Mouse (Mus musculus): ENCODE data around the gene Agap3. TPM values are rescaled to one million over a fixed set of nuclear protein-coding genes. Genes with fewer than 3 reads are reported as not detected.
A peak's percentile ranks its signal among the peaks of the same experiment; 100 is the strongest.

The Agap3 gene
- total RNA-seq, 2 experiments from 2014 or later: 67.8 to 71.0 TPM

GRCm38 (mm10) chr5:24535731-24536130 is 83.8 kb downstream of the Agap3 start:
- peak; percentile 66 for DNase-seq
- no peak for TF ChIP-seq CTCF (IDR thresholded peaks at IDR 0.05)
- H3K4me3 ChIP-seq: peak overlapping the region; percentile 23; the same call in 1 of the 2 replicates
- peak overlapping the region; percentile 87 for H3K27ac ChIP-seq
- intact Hi-C loops (cut with DNase I): no loop called here

DNA sequence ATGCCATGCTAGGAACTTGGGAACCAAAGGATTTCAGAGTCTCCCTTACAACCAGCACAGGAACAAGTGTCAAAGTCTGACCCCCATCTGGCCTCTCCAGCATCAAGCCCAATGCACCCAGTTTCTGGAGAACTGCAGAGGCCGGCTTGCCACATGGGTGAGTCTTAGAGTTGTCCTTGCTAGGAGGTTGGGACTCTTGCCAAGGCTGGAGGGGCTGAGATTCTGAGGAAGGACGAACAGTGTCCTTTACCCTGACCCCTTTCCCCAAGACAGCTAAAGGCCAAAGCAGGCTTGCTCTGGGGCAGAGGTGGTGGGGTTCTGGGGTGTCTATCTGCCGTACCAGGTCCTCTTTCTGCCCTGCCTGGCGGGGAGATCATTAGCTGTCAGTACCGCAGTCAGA is 84.5 kb downstream of the Agap3 start:
- TF ChIP-seq CTCF (IDR thresholded peaks at IDR 0.05): no peak
- intact Hi-C loops (cut with DNase I): no loop called here
- no peak for DNase-seq
- Histone ChIP-seq H3K4me3 (peak overlapping the region; percentile 68), H3K27ac (peak overlapping the region; percentile 87)

GRCm38 (mm10) chr5:24537618-24538017 is 85.6 kb downstream of the Agap3 start:
- TF ChIP-seq CTCF (IDR thresholded peaks at IDR 0.05): no peak
- intact Hi-C loops (cut with DNase I): loop anchor here (2.0 kb wide), 1 partner anchor 63 kb away; no protein-coding TSS in a partner anchor
- peak overlapping the region; percentile 87 for H3K27ac ChIP-seq
- H3K4me3 ChIP-seq: peak overlapping the region; percentile 68
- peak; percentile 86 for DNase-seq

DNA sequence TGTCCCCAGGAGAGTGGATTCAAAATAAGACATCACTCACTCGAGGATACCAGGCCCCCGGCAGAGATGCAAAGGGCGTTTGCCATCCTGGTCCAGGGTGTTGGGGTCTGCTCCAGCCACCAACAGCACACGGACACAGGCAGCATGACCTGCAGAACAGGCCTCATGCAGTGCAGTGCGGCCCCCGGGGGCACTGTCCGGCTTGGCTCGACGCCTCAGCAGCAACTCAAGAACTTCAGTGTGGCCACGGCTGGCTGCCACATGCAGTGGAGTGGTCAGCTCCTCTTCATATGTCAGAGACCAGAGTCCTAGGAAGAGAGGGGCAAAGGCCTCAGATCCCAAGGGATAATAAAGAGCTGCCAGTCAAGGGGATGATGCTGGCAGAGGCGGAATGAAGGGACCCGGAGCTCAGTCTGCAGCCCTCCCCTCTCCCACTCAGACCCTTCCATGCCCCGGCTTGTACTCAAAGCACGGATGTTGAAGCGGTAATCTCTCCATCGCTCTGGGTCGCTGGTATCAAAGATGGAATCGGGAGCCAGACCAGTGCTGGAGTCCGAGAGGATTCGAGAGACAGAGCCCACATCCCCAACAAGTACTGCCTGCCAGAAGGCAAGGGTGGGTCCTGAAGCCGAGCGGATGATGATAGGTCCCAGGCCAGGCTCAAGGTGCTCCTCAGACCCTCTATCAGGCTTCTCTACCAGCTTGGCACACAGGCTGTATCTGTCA is 87.8 kb downstream of the Agap3 start:
- H3K27ac ChIP-seq: peak overlapping the region; percentile 96
- H3K4me3 ChIP-seq: peak overlapping the region; percentile 78
- intact Hi-C loops (cut with DNase I): loop anchor here (2.0 kb wide), 2 partner anchors 37 to 61 kb away; partner anchors contain the start of gene Abcf2

DNA sequence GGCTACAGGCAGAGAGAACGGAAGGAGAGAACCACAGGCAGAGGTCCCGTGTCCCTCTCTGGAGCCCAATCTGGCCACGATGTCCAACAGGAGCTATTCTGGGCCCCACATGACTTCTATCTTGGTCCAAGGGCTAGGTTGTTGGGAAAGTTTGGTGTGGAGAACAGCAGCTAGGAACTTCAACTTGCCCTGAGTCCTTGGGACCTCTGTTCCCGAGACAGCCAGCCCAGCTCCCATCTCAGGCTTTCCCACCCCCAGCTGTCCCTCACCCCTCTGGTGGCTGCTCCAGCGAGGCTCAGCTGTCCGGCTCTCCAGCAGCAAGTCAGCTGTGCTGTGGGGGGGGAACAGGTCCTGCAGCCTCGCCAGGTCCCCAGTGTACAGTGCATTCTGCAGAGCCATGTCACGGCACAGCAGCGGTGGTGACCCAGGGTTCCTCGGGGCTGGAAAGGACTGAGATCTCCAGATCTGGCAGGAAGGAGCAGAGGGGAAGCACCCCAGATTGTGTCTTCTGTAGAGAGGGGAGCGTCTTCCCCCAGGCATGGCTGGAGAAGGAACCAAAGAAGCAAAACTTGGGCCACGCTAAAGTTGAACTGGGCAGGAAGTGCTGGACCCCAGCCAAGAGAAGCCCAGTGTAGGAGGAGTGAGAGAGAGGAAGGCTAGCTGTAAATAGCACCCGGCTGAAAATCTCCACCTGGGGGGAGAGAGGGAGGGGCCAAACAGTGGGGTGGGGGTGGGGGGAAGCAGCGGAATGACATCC is 88.6 kb downstream of the Agap3 start, which contains the start of gene Asb10:
TSS of gene Asb10 (minus strand) at position 592 of the 757 bp plus-strand sequence.
- Histone ChIP-seq H3K4me3 (peak within 1 kb of the TSS; percentile 78), H3K27ac (peak within 1 kb of the TSS; percentile 96)
- DNase-seq: peak; percentile 90
- peak; percentile 9; the same call in 1 of the 2 replicates for TF ChIP-seq CTCF (IDR thresholded peaks at IDR 0.05)
- intact Hi-C loops (cut with DNase I): loop anchor here (2.0 kb wide), 1 partner anchor 36 kb away; the partner anchor contains the start of gene Abcf2

More for the DNA sequence above, 87.8 kb downstream of the Agap3 start:
- DNase-seq: peak; percentile 67
- no peak for TF ChIP-seq CTCF (IDR thresholded peaks at IDR 0.05)

GRCm38 (mm10) chr5:24541144-24541569 is 89.2 kb downstream of the Agap3 start:
- peak overlapping the region; percentile 78 for H3K4me3 ChIP-seq
- TF ChIP-seq CTCF (IDR thresholded peaks at IDR 0.05): no peak
- intact Hi-C loops (cut with DNase I): loop anchor here (2.0 kb wide), 1 partner anchor 36 kb away; the partner anchor contains the start of gene Abcf2
- peak overlapping the region; percentile 96 for H3K27ac ChIP-seq
- peak; percentile 52 for DNase-seq

DNA sequence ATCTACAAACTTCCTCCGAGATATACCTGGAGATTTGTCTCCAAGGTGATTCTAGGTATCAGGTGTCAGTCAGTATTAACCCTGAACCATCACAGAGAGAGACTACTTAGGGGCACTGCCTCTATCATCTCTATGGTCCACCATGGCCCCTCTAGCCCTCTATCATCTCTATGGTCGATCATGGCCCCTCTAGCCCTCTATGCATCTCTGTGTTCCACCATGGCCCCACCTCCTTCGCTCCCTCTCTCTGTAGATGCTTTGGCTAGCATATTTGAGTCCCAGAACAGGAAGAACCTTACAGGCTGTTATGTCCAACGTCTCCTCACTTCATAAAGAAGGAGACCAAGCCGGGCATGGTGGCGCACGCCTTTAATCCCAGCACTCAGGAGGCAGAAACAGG is 90.7 kb downstream of the Agap3 start:
- intact Hi-C loops (cut with DNase I): no loop called here
- peak; percentile 14 for DNase-seq
- H3K4me3 ChIP-seq: no peak overlapping the region

GRCm38 (mm10) chr5:24550598-24551316 is 98.8 kb downstream of the Agap3 start:
- peak overlapping the region; percentile 20; the same call in 1 of the 2 replicates for H3K4me3 ChIP-seq
- intact Hi-C loops (cut with DNase I): no loop called here
- DNase-seq: peak; percentile 46
- TF ChIP-seq CTCF (IDR thresholded peaks at IDR 0.05): no peak
- H3K27ac ChIP-seq: no peak overlapping the region

More for the DNA sequence above, 90.7 kb downstream of the Agap3 start:
- TF ChIP-seq CTCF (IDR thresholded peaks at IDR 0.05): no peak
- no peak overlapping the region for H3K27ac ChIP-seq

GRCm38 (mm10) chr5:24551317-24551688 is 99.3 kb downstream of the Agap3 start:
- H3K4me3 ChIP-seq: 0 out of 2 replicates have a peak overlapping the region, but pooled peaks have one; percentile 20
- no peak for TF ChIP-seq CTCF (IDR thresholded peaks at IDR 0.05)
- no peak overlapping the region for H3K27ac ChIP-seq
- intact Hi-C loops (cut with DNase I): no loop called here
- no peak for DNase-seq

Other genes with a start within 250 kb of the Agap3 start
- gene Kcnh2, start 100.6 kb upstream of the Agap3 start, total RNA-seq (2021): 1 to 10 TPM; 1.4 to 2.2 TPM
- 1 to 10 TPM; 5.0 to 7.1 TPM for gene Nos3, start 87.4 kb upstream of the Agap3 start, total RNA-seq (2021)
- under 1 TPM in 1 of 2 experiments, not detected in 1; 0.06 TPM for gene Atg9b, start 60.0 kb upstream of the Agap3 start, total RNA-seq (2021)
- 10 to 100 TPM; 37.0 to 39.8 TPM for gene Abcb8, start 58.5 kb upstream of the Agap3 start, total RNA-seq (2021)
- under 1 TPM; 0.47 to 0.54 TPM for gene Asic3, start 38.8 kb upstream of the Agap3 start, total RNA-seq (2021)
- 10 to 100 TPM; 10.6 to 11.8 TPM for gene Cdk5, start 28.6 kb upstream of the Agap3 start, total RNA-seq (2021)
- 10 to 100 TPM; 14.4 to 16.7 TPM for gene Slc4a2, start 28.3 kb upstream of the Agap3 start, total RNA-seq (2021)
- 100 to 1,000 TPM; 163 to 214 TPM for gene Fastk, start 6.9 kb upstream of the Agap3 start, total RNA-seq (2021)
- 10 to 100 TPM; 18.1 to 22.2 TPM for gene Tmub1, start 4.3 kb upstream of the Agap3 start, total RNA-seq (2021)
- gene Gbx1, start 75.0 kb downstream of the Agap3 start, total RNA-seq (2021): not detected
- 100 to 1,000 TPM; 101 to 107 TPM for gene Asb10, start 88.8 kb downstream of the Agap3 start, total RNA-seq (2021)
- gene 4931409K22Rik, start 104.6 kb downstream of the Agap3 start, total RNA-seq (2021): not detected
- 100 to 1,000 TPM; 105 to 117 TPM for gene Abcf2, start 125.3 kb downstream of the Agap3 start, total RNA-seq (2021)
- 10 to 100 TPM in 1 of 2 experiments, 1 to 10 TPM in 1; 6.4 to 10.1 TPM for gene Chpf2, start 134.6 kb downstream of the Agap3 start, total RNA-seq (2021)
- gene Smarcd3, start 172.2 kb downstream of the Agap3 start, total RNA-seq (2021): 100 to 1,000 TPM; 172 to 203 TPM
- 10 to 100 TPM; 28.3 to 34.3 TPM for gene Nub1, start 233.4 kb downstream of the Agap3 start, total RNA-seq (2021)

All from gastrocnemius, adult 2 months (tissue).